Mouse (Mus musculus) limb, embryonic 14.5 days (tissue): ENCODE measurements at regions not wholly inside any gene's neighbourhood (a gene's known extent, or its start where the extent isn't known, plus 50 kb on each side); places are given as distances from the start of the nearest gene placed in this dataset.

ENCODE experiments used
- ATAC-seq: fragments of 200-750 bp; cut with Nextera tagmentation; 2 replicates; pipeline ENCODE4 v1.8.0; 2017; ENCODE audit warnings: low read depth, moderate number of reproducible peaks, moderate TSS enrichment; ENCODE audit not compliant: low FRiP score
- DNase-seq: peaks from one replicate; pipeline ENCODE4 v3.0.0-alpha.2; 2015; ENCODE audit warnings: low spot score
- H3K27ac ChIP-seq: fragments of 300-500 bp; sonication (generic); replicated peaks from 2 replicates; pipeline ENCODE4 v1.5.1; 2014; ENCODE audit warnings: low read depth, mild to moderate bottlenecking, low read length, moderate library complexity, mixed read lengths
- H3K27me3 ChIP-seq: fragments of 300-500 bp; sonication (generic); 2 replicates; pipeline ENCODE4 v1.6.1; 2014; ENCODE audit warnings: low read length, mixed read lengths; ENCODE audit not compliant: control insufficient read depth, insufficient read depth
- H3K36me3 ChIP-seq: fragments of 300-500 bp; sonication (generic); 2 replicates; pipeline ENCODE4 v1.6.1; 2014; ENCODE audit warnings: mild to moderate bottlenecking, low read length, moderate library complexity, mixed read lengths; ENCODE audit not compliant: control insufficient read depth, insufficient read depth
- H3K4me1 ChIP-seq: fragments of 300-500 bp; sonication (generic); 2 replicates; pipeline ENCODE4 v1.6.1; 2014; ENCODE audit warnings: antibody characterized with exemption, low read length, mixed read lengths; ENCODE audit not compliant: control insufficient read depth, insufficient read depth
- H3K4me2 ChIP-seq: fragments of 300-500 bp; sonication (generic); replicated peaks from 2 replicates; pipeline ENCODE4 v1.6.1; 2014; ENCODE audit warnings: low read depth, mild to moderate bottlenecking, low read length, moderate library complexity; ENCODE audit not compliant: severe bottlenecking
- H3K4me3 ChIP-seq: fragments of 300-500 bp; sonication (generic); replicated peaks from 2 replicates; pipeline ENCODE4 v1.5.1; 2014; ENCODE audit warnings: low read length
- H3K9ac ChIP-seq: fragments of 300-500 bp; sonication (generic); 2 replicates; pipeline ENCODE4 v1.6.1; 2014; ENCODE audit warnings: mild to moderate bottlenecking, low read depth, low read length, moderate library complexity; ENCODE audit not compliant: severe bottlenecking
- H3K9me3 ChIP-seq: fragments of 300-500 bp; sonication (generic); 2 replicates; pipeline ENCODE4 v1.6.1; 2016; ENCODE audit warnings: low read length; ENCODE audit not compliant: control insufficient read depth
- POLR2A ChIP-seq: fragments of 200-500 bp; IDR thresholded peaks from 2 replicates; pipeline ENCODE4 v1.8.0; 2012; ENCODE audit warnings: inconsistent platforms, mild to moderate bottlenecking, moderate library complexity, borderline replicate concordance; ENCODE audit not compliant: insufficient read depth, insufficient read length; ENCODE audit errors: extremely low read depth
- WGBS: fragments of 180-500 bp; shearing (Covaris S2); extraction: QIAGEN DNeasy Blood & Tissue Kit; methylation state at CpG from one replicate; pipeline ENCODE4 v1.1.7; 2014; 5-methylcytosine and 5-hydroxymethylcytosine counted together

DNA sequence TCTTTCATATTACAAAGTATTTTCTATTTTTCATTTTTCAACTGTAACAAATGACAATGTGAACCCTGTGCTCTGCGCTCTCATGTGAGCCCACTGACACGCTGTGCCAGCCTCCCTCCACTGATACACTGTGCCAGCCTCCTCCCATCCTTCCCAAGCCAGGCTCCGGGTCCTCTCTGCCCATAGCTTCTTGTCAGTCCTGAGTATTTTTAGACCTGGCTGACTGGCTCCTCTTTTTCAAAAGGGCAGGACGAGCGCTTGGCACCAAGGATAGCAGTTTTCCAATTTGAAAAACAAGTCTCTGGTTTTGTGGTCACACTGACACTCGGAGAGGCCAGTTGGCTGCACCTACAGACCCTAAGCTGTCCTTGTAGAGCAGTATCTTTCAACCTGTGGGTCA is 96.7 kb upstream of the Rgma start:
- Histone ChIP-seq H3K4me1 (no peaks in the 10 kb centered on the region), H3K4me3 (no peak overlapping the region), H3K9me3 (0 out of 2 replicates have a peak, but pooled peaks cover 4% of the 10 kb centered on the region), H3K4me2 (no peak overlapping the region), H3K27ac (no peak overlapping the region), H3K27me3 (no peaks in the 10 kb centered on the region), H3K9ac (no peak overlapping the region), H3K36me3 (no peaks in the 10 kb centered on the region)
- ATAC-seq (no peak), DNase-seq (no peak)
- 90% methylated on average over 6 of the region's 6 CpGs for WGBS
- TF ChIP-seq POLR2A: no peak

DNA sequence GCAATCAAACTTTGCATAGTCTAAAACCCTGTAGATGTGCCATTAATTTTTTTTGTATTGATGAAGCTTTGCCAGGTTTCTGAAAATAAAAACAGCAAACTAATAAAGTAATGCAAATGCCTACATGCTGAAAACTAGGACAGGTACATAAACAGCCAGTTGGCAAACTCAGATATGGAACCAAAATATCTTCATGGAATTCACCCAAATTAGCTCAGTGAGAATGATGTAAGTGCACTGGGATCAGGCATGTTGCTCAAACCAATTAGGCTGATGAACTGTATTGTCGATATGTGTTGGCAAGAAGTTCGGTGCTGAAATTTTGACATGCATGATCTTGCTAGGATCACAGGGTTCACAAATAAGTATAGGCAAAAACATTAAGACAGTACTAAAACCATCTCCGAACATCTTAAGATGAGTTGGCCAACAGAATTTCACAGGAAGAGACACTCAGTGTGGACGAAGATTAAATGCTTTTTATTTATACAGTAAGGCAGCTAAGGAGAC is 95.3 kb upstream of the Rgma start:
- no peak overlapping the region for H3K9ac ChIP-seq
- no peaks in the 10 kb centered on the region for H3K27me3 ChIP-seq
- WGBS: 94% methylated on average over 4 of the region's 4 CpGs
- H3K4me3 ChIP-seq: no peak overlapping the region
- ATAC-seq (no peak), DNase-seq (no peak)
- no peaks in the 10 kb centered on the region for H3K4me1 ChIP-seq
- no peak overlapping the region for H3K4me2 ChIP-seq
- TF ChIP-seq POLR2A: no peak
- H3K36me3 ChIP-seq: no peaks in the 10 kb centered on the region
- no peaks in the 10 kb centered on the region for H3K9me3 ChIP-seq
- no peak overlapping the region for H3K27ac ChIP-seq

DNA sequence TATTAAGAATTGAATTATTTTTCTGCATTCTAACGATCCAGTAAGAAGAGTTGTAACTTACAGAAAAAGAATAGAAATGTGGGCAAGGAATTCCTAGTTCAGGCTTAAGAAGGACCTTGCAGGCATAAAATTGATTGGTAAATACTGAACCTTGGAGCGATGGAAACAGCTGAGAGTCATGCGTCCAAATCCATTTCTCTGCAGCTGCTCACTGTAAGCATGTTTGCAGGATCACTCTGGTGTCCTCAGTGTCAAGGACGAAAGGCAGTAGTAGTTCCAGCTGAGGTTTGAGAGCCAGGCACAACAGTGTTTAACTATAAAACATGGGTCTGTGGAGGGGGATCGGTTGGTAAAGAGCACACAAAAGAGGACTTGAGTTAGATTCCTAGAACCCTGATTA is 89.1 kb upstream of the Rgma start:
- TF ChIP-seq POLR2A: no peak
- no peak overlapping the region for H3K4me2 ChIP-seq
- no peaks in the 10 kb centered on the region for H3K36me3 ChIP-seq
- 74% methylated on average over 5 of the region's 5 CpGs for WGBS
- H3K9ac ChIP-seq: no peak overlapping the region
- no peak overlapping the region for H3K4me3 ChIP-seq
- no peak overlapping the region for H3K27ac ChIP-seq
- ATAC-seq: peak; percentile 65; the same call in 1 of the 2 replicates
- no peaks in the 10 kb centered on the region for H3K27me3 ChIP-seq
- H3K9me3 ChIP-seq: no peaks in the 10 kb centered on the region
- no peaks in the 10 kb centered on the region for H3K4me1 ChIP-seq
- peak; percentile 46 for DNase-seq

DNA sequence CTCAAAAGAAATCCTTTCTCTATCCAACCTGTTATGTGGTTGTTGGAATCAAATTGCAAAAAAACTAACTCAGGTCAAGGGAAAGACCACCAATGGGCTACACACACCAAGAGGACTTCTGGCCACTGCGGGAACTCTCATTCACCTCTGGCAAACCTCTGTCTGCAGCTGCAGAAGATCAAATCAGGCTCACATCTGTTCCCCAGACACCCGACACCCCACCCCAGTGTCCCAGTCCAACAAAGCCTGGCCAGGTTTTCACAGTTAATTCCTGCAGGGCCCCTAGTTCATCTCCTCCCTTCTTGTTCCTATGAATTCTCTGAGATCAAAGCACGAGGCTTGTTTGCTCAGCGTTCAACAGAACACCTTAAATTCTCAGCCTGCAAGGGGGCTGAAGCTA is 82.0 kb upstream of the Rgma start:
- Histone ChIP-seq H3K9me3 (no peaks in the 10 kb centered on the region), H3K9ac (no peak overlapping the region), H3K27ac (no peak overlapping the region; the same call in 1 of the 2 replicates), H3K4me1 (no peaks in the 10 kb centered on the region), H3K36me3 (no peaks in the 10 kb centered on the region), H3K4me3 (no peak overlapping the region), H3K27me3 (no peaks in the 10 kb centered on the region), H3K4me2 (no peak overlapping the region)
- DNase-seq (peak; percentile 63), ATAC-seq (peak; percentile 72)
- 17% methylated on average over 4 of the region's 4 CpGs for WGBS
- no peak for TF ChIP-seq POLR2A

DNA sequence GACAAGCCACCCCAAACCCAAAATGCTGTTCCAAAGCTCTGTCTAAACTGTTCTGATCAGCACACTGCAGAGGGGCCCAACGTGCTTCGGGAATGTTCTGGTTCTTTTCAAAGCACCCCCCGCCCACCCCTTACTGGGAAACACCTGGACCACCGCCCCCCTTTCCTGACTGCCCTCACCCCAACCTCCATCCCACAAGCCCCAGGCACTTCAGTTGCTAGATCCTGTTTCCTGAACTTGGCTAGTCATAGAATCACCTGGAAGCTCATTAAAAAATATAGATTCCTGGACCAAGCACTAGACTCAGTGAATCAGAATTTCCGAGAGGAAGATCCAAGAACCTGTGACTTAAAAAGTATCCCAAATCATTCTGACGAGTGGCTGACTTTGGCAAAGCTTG is 80.9 kb upstream of the Rgma start:
- Histone ChIP-seq H3K36me3 (no peaks in the 10 kb centered on the region), H3K9me3 (no peaks in the 10 kb centered on the region), H3K4me1 (no peaks in the 10 kb centered on the region), H3K4me2 (no peak overlapping the region), H3K27ac (no peak overlapping the region), H3K27me3 (no peaks in the 10 kb centered on the region), H3K9ac (no peak overlapping the region), H3K4me3 (no peak overlapping the region)
- peak; percentile 71 for DNase-seq
- WGBS: 43% methylated on average over 6 of the region's 6 CpGs
- peak; percentile 70 for ATAC-seq
- TF ChIP-seq POLR2A: no peak

DNA sequence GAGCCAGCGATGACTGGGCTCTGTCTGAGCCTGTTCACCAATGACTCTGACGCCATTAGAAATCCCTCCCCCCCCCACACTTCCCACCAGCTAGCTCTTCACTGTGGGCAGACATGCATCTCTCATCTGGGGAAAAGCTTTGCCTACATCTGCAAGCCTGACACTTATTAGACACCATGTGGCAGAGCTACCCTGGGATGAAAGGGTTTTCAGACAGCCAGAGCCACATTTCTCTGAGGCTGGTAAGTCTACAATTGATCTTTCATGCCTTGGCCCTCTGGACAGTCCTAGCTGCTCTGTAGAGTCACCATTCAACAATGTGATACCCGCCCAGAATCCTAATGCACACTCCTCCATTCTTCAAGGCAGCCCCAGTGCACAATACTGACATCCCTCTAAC is 72.8 kb upstream of the Rgma start:
- Histone ChIP-seq H3K4me3 (no peak overlapping the region), H3K27me3 (peaks cover 8% of the 10 kb centered on the region; the same call in 1 of the 2 replicates), H3K4me1 (peaks cover 15% of the 10 kb centered on the region), H3K4me2 (no peak overlapping the region), H3K36me3 (no peaks in the 10 kb centered on the region), H3K9me3 (no peaks in the 10 kb centered on the region), H3K9ac (no peak overlapping the region), H3K27ac (no peak overlapping the region)
- 57% methylated on average over 3 of the region's 3 CpGs for WGBS
- ATAC-seq (no peak), DNase-seq (no peak)
- TF ChIP-seq POLR2A: no peak
